Mouse (Mus musculus): ENCODE data around the gene Fgf14. TPM values are rescaled to one million over a fixed set of nuclear protein-coding genes. Genes with fewer than 3 reads are reported as not detected.
"Not testable (repeated sequence)": the region's sequence is repeated elsewhere in the genome, so short reads cannot be mapped to it uniquely, and the experiment has no call there.

Fgf14 gene
- polyA plus RNA-seq, 1 experiment from 2014 or later = 2.5 TPM

DNA sequence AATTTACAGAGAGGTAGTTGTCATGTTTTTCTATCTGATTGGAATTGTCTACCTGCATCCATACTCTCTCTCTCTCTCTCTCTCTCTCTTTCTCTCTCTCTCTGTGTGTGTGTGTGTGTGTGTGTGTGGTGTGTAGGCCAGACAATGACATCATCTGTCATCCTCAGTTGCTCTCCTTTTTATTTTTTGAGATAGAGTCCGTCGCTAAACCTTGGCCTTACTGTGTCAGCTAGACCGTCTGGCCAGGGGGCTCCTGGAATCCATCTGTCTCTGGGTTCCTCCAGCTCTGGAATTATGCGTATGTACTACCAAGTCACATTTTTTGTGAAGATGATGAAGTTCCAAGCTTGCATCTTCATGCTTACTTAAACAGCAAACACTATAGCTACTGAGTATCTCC lies 639.5 kb downstream of the Fgf14 start:
- Histone ChIP-seq H3K9ac (ENCODE audit: low read length) (no peak overlapping the region), H3K4me3 (ENCODE audit: control insufficient read depth in 1 of 2, insufficient read depth in 1 of 2, low read depth in 1 of 2, low read length in 2 of 2) (no peak overlapping the region), H3K4me1 (ENCODE audit: control insufficient read depth in 2 of 2, insufficient read depth in 2 of 2, low read length in 2 of 2) (no peaks in the 10 kb centered on the region), H3K36me3 (ENCODE audit: control insufficient read depth, insufficient read depth, low read length) (no peaks in the 10 kb centered on the region), H3K27ac (replicated peaks in 1 of 2; ENCODE audit: control insufficient read depth in 1 of 2, insufficient read depth in 1 of 2, low read depth in 2 of 2, low read length in 2 of 2) (no peak overlapping the region), H3K27me3 (ENCODE audit: control insufficient read depth, insufficient read depth, low read length) (no peaks in the 10 kb centered on the region), H3K4me2 (ENCODE audit: low read length) (no peak overlapping the region), H3K9me3 (ENCODE audit: control insufficient read depth, low read length) (no peaks in the 10 kb centered on the region)
- 77% methylated on average over 4 of the region's 4 CpGs for WGBS
- no peak for ATAC-seq (ENCODE audit: insufficient number of reproducible peaks, insufficient read depth, low FRiP score, low read depth)

DNA sequence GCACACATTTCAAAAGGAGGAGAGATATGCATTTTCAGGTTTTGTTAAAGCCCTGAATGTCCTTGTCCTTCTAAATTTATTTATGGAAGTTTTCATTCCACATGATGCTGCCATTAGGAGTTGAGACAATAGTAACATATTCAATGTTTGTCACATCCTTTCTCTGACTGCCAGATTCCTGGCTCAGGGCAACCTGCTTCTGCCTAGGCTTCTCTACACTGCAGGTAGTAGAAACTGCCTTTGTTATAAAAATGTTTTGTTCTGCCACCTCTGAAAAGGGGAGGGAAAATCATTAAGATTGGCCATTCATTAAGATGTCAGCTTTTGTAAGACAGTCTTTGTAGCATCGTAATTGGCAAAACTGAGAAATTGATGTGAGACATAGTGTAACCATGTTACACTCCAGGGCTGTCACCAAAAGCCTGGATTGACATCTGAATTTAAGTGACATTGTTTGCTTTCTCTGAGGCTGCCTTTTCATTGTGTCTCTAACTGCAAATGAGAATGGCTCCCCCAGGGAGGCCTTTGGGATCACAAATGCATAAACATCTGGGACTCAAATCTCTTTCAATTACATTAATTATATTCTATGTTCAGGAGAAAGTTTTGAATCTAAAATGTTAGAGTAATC lies 640.2 kb downstream of the Fgf14 start:
- Histone ChIP-seq H3K4me1 (ENCODE audit: control insufficient read depth in 2 of 2, insufficient read depth in 2 of 2, low read length in 2 of 2) (no peaks in the 10 kb centered on the region), H3K9me3 (ENCODE audit: control insufficient read depth, low read length) (no peaks in the 10 kb centered on the region), H3K27me3 (ENCODE audit: control insufficient read depth, insufficient read depth, low read length) (no peaks in the 10 kb centered on the region), H3K4me2 (ENCODE audit: low read length) (no peak overlapping the region), H3K4me3 (ENCODE audit: control insufficient read depth in 1 of 2, insufficient read depth in 1 of 2, low read depth in 1 of 2, low read length in 2 of 2) (no peak overlapping the region), H3K36me3 (ENCODE audit: control insufficient read depth, insufficient read depth, low read length) (no peaks in the 10 kb centered on the region), H3K27ac (replicated peaks in 1 of 2; ENCODE audit: control insufficient read depth in 1 of 2, insufficient read depth in 1 of 2, low read depth in 2 of 2, low read length in 2 of 2) (no peak overlapping the region), H3K9ac (ENCODE audit: low read length) (no peak overlapping the region)
- ATAC-seq (ENCODE audit: insufficient number of reproducible peaks, insufficient read depth, low FRiP score, low read depth) = no peak
- 56% methylated on average over 1 of the region's 1 CpGs for WGBS

DNA sequence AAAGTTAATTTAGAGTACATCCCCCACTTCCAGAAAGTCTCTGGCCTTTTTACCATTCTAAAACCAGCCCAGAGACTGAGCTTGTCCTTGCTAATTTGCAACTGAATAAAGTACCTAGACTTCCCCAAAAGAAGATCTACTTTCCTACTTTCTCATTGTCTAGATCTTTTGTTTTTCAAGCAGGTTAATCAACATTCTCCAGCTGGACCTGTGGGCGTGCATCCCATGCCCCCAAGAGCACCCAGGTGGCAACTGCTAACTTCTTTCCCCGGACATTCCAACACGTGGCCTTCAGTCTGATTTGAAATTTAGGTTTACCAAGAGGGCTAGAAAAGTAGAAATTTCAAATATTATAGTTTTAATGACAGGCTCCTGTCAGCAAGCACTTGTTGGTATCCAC lies 643.6 kb downstream of the Fgf14 start:
- ATAC-seq (ENCODE audit: insufficient number of reproducible peaks, insufficient read depth, low FRiP score, low read depth) = not testable (repeated sequence)

DNA sequence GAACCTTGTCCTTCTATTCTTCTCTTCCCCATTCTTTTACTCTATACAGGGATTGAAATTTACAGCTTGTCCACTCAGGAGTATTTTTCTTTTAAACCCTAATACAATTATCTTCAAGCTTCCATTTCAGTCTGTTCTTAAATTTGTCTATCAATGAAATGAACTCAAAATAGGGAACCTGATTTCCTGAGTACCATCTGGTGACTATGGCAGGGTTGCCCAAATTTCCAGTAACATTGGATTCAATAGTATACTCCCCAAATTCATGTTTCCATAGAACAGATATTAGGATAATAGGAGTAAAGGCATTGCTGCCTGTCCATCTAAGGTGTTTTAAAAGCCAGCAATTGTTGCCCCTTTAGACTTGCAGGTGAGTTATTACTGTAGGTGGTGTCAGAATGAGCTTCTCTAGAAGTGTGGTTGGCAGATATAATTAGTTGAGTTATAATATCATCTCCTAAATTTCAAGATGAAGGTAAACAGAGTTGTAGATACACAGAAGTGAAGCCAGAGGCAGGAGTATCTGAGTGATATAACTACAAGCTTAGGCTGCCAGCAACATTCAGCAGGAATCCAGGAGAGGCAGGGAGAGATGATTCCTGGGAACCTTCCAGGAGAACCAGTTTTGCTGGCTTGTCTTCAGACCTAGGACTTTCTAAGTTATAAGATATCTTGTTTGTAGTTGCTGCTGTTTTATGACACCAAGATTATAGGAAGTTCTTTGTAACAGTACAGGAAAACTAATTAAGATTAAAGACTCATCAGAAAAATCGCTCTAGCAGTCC lies 648.8 kb downstream of the Fgf14 start:
- no peak overlapping the region for H3K4me2 ChIP-seq (ENCODE audit: low read length)
- no peak overlapping the region for H3K4me3 ChIP-seq (ENCODE audit: control insufficient read depth in 1 of 2, insufficient read depth in 1 of 2, low read depth in 1 of 2, low read length in 2 of 2)
- H3K27me3 ChIP-seq (ENCODE audit: control insufficient read depth, insufficient read depth, low read length) = no peaks in the 10 kb centered on the region
- no peak overlapping the region for H3K27ac ChIP-seq (replicated peaks in 1 of 2; ENCODE audit: control insufficient read depth in 1 of 2, insufficient read depth in 1 of 2, low read depth in 2 of 2, low read length in 2 of 2)
- no peak for ATAC-seq (ENCODE audit: insufficient number of reproducible peaks, insufficient read depth, low FRiP score, low read depth)
- H3K9me3 ChIP-seq (ENCODE audit: control insufficient read depth, low read length) = no peaks in the 10 kb centered on the region
- H3K36me3 ChIP-seq (ENCODE audit: control insufficient read depth, insufficient read depth, low read length) = no peaks in the 10 kb centered on the region
- WGBS = 71% methylated on average over 1 of the region's 1 CpGs
- no peak overlapping the region for H3K9ac ChIP-seq (ENCODE audit: low read length)
- H3K4me1 ChIP-seq (ENCODE audit: control insufficient read depth in 2 of 2, insufficient read depth in 2 of 2, low read length in 2 of 2) = no peaks in the 10 kb centered on the region

More for the DNA sequence above, 643.6 kb downstream of the Fgf14 start:
- not testable (repeated sequence) for H3K27ac ChIP-seq (replicated peaks in 1 of 2; ENCODE audit: control insufficient read depth in 1 of 2, insufficient read depth in 1 of 2, low read depth in 2 of 2, low read length in 2 of 2); H3K4me1 ChIP-seq (ENCODE audit: control insufficient read depth in 2 of 2, insufficient read depth in 2 of 2, low read length in 2 of 2); H3K27me3 ChIP-seq (ENCODE audit: control insufficient read depth, insufficient read depth, low read length); H3K4me2 ChIP-seq (ENCODE audit: low read length); H3K9me3 ChIP-seq (ENCODE audit: control insufficient read depth, low read length); H3K9ac ChIP-seq (ENCODE audit: low read length); H3K4me3 ChIP-seq (ENCODE audit: control insufficient read depth in 1 of 2, insufficient read depth in 1 of 2, low read depth in 1 of 2, low read length in 2 of 2); H3K36me3 ChIP-seq (ENCODE audit: control insufficient read depth, insufficient read depth, low read length)
- WGBS = 53% methylated on average over 3 of the region's 3 CpGs

DNA sequence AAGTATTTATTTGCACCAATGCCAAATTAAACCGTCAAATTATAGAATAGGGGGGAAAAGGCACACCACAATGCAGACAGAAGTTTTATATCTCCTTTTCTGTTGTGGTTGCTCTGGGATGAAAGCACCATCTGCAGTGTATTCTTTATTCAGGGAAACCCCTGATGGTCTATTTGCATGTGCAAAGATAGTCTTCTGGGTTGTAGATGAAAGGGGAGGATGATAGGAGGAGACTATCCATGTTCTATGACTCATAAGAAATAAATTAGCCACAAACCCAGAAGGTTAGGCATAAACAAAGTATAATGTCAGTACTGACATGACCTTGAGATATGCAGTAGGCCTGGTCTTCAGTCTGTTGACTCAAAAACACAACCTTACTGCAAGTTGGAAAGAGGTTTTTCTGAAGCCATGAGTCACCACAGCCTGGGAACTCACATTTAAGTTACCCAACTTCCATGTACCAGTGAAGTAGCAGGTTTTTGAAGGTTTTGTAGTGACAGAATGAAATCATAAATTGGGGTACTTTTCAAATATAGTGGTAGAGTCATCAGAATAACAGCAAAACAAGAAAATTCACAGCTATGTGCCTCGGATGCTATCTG lies 686.2 kb downstream of the Fgf14 start:
- H3K9me3 ChIP-seq (ENCODE audit: control insufficient read depth, low read length) = no peaks in the 10 kb centered on the region
- no peak overlapping the region for H3K4me3 ChIP-seq (ENCODE audit: control insufficient read depth in 1 of 2, insufficient read depth in 1 of 2, low read depth in 1 of 2, low read length in 2 of 2)
- no peak overlapping the region for H3K4me2 ChIP-seq (ENCODE audit: low read length)
- no peak overlapping the region for H3K27ac ChIP-seq (replicated peaks in 1 of 2; ENCODE audit: control insufficient read depth in 1 of 2, insufficient read depth in 1 of 2, low read depth in 2 of 2, low read length in 2 of 2)
- no peaks in the 10 kb centered on the region for H3K36me3 ChIP-seq (ENCODE audit: control insufficient read depth, insufficient read depth, low read length)
- ATAC-seq (ENCODE audit: insufficient number of reproducible peaks, insufficient read depth, low FRiP score, low read depth) = no peak
- H3K4me1 ChIP-seq (ENCODE audit: control insufficient read depth in 2 of 2, insufficient read depth in 2 of 2, low read length in 2 of 2) = no peaks in the 10 kb centered on the region
- 64% methylated on average over 2 of the region's 2 CpGs for WGBS
- H3K9ac ChIP-seq (ENCODE audit: low read length) = no peak overlapping the region
- no peaks in the 10 kb centered on the region for H3K27me3 ChIP-seq (ENCODE audit: control insufficient read depth, insufficient read depth, low read length)

DNA sequence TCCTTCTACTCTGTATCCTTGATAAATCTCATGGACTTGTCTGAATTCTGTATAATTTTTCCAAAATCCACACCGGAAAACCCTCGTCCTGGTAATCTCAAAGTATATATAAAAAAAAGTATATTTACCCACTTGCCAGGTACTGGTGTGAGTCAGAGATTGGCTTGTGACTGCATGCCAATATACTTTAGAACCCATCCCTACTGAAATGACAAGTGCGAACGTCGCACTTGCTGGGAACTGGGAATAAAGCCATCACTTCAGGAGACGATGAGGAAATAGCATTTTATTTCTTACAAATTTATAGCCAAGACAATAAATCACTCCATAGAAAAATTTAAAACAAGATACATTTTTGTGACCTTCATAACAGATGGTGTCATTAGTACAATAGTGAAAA lies 708.9 kb downstream of the Fgf14 start:
- WGBS = 82% methylated on average over 6 of the region's 6 CpGs
- no peak overlapping the region for H3K9ac ChIP-seq (ENCODE audit: low read length)

DNA sequence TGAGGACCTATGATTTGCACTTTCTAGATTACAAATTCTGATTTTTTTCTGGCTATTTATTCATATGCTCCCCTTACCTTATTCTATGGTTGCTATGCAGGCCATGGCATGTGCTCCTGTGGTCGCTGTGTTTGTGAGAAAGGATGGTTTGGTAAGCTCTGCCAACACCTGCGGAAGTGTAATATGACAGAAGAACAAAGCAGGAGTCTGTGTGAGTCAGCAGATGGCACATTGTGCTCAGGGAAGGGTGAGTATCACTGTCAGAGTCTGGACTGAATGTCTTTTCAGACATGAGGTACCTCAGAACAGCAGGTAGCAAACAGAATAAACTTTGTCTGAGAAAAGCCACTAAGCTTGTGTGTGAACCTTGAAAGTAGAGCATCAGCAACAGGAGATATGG lies 710.4 kb downstream of the Fgf14 start:
- Histone ChIP-seq H3K9ac (ENCODE audit: low read length) (no peak overlapping the region), H3K4me3 (ENCODE audit: control insufficient read depth in 1 of 2, insufficient read depth in 1 of 2, low read depth in 1 of 2, low read length in 2 of 2) (no peak overlapping the region), H3K27ac (replicated peaks in 1 of 2; ENCODE audit: control insufficient read depth in 1 of 2, insufficient read depth in 1 of 2, low read depth in 2 of 2, low read length in 2 of 2) (no peak overlapping the region), H3K4me2 (ENCODE audit: low read length) (no peak overlapping the region), H3K27me3 (ENCODE audit: control insufficient read depth, insufficient read depth, low read length) (no peaks in the 10 kb centered on the region), H3K9me3 (ENCODE audit: control insufficient read depth, low read length) (no peaks in the 10 kb centered on the region), H3K36me3 (ENCODE audit: control insufficient read depth, insufficient read depth, low read length) (no peaks in the 10 kb centered on the region), H3K4me1 (ENCODE audit: control insufficient read depth in 2 of 2, insufficient read depth in 2 of 2, low read length in 2 of 2) (no peaks in the 10 kb centered on the region)
- no peak for ATAC-seq (ENCODE audit: insufficient number of reproducible peaks, insufficient read depth, low FRiP score, low read depth)
- 58% methylated on average over 2 of the region's 2 CpGs for WGBS

More for the DNA sequence above, 708.9 kb downstream of the Fgf14 start:
- Histone ChIP-seq H3K27me3 (ENCODE audit: control insufficient read depth, insufficient read depth, low read length) (no peaks in the 10 kb centered on the region), H3K9me3 (ENCODE audit: control insufficient read depth, low read length) (no peaks in the 10 kb centered on the region), H3K4me2 (ENCODE audit: low read length) (no peak overlapping the region), H3K36me3 (ENCODE audit: control insufficient read depth, insufficient read depth, low read length) (no peaks in the 10 kb centered on the region), H3K4me1 (ENCODE audit: control insufficient read depth in 2 of 2, insufficient read depth in 2 of 2, low read length in 2 of 2) (no peaks in the 10 kb centered on the region), H3K4me3 (ENCODE audit: control insufficient read depth in 1 of 2, insufficient read depth in 1 of 2, low read depth in 1 of 2, low read length in 2 of 2) (no peak overlapping the region), H3K27ac (replicated peaks in 1 of 2; ENCODE audit: control insufficient read depth in 1 of 2, insufficient read depth in 1 of 2, low read depth in 2 of 2, low read length in 2 of 2) (no peak overlapping the region)
- ATAC-seq (ENCODE audit: insufficient number of reproducible peaks, insufficient read depth, low FRiP score, low read depth) = no peak
